Mouse (Mus musculus): Measurements from ENCODE around the gene Fam205c.

DNA sequence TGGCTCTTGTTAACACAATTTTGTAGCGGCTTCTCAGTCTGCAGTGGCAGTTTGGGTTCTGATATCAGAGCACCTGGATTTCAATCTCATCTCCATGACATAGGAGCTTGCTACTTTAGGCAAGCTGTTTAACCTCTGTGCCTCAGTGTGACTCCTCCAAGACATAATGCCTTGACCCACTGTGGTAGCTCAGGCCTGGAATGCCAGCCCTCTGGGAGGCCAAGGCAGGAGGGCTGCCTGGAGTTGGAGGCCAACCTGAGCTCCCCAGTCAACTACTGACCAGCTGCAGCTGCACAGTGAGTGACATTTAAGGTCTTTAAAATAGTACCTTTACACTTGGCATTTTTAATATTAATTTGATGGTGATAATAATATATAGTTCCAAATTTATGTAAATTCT, 41.9 kb upstream of the Fam205c start:
- no peak for TF ChIP-seq CTCF (IDR thresholded peaks at IDR 0.05; ENCODE audit: low read depth, low read length)
- TF ChIP-seq POLR2A (IDR thresholded peaks at IDR 0.05; ENCODE audit: extremely low read depth, insufficient read depth, low read length): no peak
